Mouse (Mus musculus) small intestine, adult 10 weeks (tissue): ENCODE measurements around the gene Fam57b. TPM values are rescaled to one million over a fixed set of nuclear protein-coding genes. Genes with fewer than 3 reads are reported as not detected.

Experiments
- polyA plus RNA-seq: library from polyadenylated mRNA; stranded (reverse); fragments of 350-450 nt; fragmentation: Illumina TruSeq; extraction: RNeasy Lipid Tissue Mini Kit (QIAGEN cat#74804); gene quantifications from one replicate; pipeline ENCODE4 v1.2.3, GENCODE M21; 2014; ENCODE audit warnings: low replicate concordance

The Fam57b gene
- not detected for polyA plus RNA-seq

GRCm38 (mm10) chr7:126797411-126798126 lies at the start of gene Fam57b:
Gene Fam57b, plus strand, starts transcription at chr7:126797668.

DNA sequence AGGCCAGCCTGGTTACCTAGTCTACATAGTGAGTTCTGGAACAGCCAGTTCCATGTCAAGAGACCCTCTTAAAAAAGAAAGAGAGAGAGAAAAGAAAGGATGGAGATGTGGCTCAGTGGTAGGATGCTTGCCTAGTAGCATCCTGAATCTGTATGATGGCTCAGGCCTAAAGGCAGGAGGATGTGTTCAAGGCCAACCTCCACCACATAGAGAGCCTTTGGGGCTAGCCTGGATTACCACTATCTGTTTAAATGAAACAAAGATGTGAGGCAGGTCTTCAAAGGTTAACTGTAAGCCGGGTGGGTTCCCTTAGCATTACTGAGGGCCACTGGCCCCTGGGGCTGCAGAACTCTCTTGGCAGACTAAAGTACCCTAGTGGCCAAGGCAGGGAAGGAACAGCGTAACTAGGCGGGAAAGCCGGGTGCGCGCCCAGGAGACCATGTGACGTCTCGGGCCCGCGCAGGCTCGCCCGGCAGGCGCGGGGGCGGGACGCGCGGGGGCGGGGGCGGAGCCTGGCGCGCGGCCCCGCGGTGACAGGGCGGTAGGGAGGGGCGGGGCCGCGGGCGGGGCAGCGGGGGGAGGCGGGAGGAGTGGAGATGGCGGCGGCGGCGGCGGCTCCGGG lies 38.3 kb upstream of the Fam57b start, which contains the start of gene Mapk3:
TSS of gene Mapk3 (plus strand) at position 552 of the 622 bp plus-strand sequence.

GRCm38 (mm10) chr7:126766201-126766600 lies 31.3 kb upstream of the Fam57b start, which contains the start of gene Gdpd3:
Gene Gdpd3, plus strand, starts transcription at chr7:126766334.

GRCm38 (mm10) chr7:126776598-126777057 lies 20.8 kb upstream of the Fam57b start, which contains the start of gene Ypel3:
Gene Ypel3, plus strand, starts transcription at chr7:126776955.

GRCm38 (mm10) chr7:126780971-126781635 lies 16.4 kb upstream of the Fam57b start, which contains the start of gene Tbx6:
Gene Tbx6, plus strand, starts transcription at chr7:126781483.

DNA sequence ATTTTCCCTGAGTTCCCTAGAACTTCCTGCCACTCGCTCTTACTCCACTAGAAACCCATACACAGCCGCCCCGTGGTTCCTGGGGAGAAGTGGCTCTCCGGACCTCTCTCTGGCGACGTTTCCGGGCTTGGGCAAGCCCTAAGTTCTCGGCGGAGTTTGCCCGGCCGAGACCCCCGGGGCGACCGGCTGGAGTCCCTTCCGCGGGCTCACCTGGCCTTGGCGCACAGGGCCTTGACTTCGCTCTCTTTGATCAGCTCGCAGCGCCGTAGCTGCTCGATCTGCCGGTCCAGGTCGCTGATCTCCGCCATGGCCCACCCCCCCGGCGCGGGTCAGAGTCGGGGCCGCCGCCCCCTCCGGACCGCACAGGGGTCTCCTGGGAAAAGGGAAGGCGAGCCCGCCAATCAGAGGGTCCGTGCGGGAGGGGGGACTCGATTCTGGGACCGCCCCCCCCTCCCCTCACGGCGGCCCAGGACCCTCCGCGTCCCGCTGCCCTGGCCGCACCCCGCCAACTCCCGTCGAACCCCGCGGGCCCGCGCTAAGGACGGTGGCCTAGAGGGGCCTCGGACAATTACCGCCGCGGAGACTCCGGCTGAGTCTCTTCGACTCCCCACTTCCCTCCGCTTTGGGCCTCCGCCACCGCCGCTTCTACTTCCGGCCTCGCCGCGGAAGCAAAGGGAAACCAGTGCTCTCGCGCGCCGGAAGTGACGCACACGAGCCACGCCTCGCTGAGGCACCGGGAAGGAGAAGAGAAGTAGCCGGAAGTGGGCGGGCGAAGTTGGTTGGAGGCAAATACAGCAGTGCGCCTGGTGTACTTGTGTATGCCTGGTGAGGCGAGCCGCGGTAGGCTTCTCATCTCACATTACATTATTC lies 5.4 kb upstream of the Fam57b start, which contains the start of gene Ppp4c:
TSS of gene Ppp4c (minus strand) at position 646 of the 870 bp plus-strand sequence.

DNA sequence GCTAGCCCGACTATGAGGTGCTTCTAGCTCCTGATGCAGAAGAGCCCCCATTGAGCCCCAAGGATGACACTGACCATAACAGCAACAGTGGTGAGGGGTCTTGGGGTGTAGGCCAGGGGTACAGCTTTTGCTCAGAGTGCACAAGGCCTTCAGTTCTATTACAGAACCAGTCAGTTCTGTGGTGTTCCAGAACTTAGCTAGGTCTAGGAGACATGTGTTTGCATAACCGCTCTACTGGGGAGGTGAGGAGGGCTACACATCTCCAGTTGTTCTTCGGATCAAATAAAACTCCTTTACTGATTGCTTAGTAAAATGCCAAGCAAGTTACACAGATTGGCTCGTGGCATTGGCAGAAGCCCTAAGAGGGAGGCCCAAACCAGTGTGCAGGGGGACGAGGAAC lies 34.1 kb downstream of the Fam57b start, which contains the start of gene 4930451I11Rik:
TSS of gene 4930451I11Rik (minus strand) at position 101 of the 400 bp plus-strand sequence.

GRCm38 (mm10) chr7:126847116-126847420 lies 49.6 kb downstream of the Fam57b start, which contains the start of gene Doc2a:
Gene Doc2a, plus strand, starts transcription at chr7:126847416.

DNA sequence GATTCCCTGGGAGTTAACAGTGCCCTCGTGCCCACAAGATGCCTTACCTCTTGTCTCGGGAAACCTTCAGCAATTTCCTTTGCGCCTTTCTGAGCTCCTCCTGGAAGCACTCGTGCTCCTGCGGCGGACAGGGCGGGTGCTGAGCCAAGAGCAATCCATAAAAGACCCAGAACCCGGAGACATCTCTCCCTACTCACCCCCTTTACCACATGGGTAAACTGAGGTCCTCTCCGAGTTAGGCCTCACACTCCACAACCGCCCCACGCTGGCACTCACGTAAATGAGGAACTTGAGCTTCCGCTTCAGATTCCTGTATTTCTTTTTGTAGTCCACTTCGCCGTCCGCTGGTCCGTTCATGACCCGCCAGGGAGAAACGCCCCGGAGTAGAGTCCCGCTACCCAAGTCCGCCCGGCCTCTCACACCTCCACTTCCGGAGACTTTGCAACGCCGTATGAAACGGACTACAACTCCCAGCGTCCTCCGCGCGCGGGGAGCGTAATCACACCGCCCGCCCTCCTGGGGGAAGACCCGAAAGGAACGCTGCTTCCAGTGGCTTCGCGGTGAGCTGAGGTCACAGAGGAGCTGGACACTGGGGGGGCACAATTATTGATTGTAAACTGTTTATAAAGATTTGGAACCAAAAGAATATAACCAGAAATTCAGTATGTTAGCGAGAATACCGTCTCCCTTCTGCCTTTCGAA lies 64.1 kb downstream of the Fam57b start, which contains the start of gene Hirip3:
TSS of gene Hirip3 (plus strand) at position 544 of the 702 bp plus-strand sequence.

DNA sequence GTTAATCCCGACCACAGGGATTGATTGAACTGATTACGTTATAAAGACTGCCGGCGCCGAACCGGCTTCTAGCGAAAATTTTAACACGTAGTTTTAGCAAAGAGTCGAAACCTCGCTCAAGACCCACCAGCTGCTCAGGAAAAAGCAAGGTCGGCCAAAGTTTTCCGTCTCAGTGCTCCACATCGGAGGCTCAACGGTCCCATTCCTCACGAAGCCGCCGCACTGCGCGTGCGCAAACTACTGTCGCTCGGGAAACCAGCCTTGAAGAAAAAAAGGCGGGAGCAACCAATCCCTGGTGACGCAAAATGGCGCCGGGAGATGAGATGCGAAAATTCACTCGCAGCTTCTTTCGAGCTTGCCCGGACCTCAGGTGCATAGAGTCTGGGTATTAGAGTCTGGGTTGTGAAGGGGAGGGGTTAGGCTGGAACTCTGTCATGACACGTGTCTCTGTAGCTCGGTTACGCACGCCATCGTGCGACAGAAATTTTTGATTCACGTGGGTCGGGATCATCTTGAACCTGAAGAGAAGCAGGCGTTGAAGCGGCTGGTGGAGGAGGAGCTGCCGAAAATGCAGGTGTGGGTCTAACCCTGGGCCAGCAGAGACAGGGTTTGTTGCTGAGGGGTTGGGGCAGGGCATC lies 64.8 kb downstream of the Fam57b start, which contains the start of gene Ino80e:
TSS of gene Ino80e (minus strand) at position 231 of the 638 bp plus-strand sequence.

Other genes with a start within 250 kb of the Fam57b start
- gene Eif3c, start 231.3 kb upstream of the Fam57b start, polyA plus RNA-seq, result 87.7 TPM
- gene Apobr, start 212.7 kb upstream of the Fam57b start, polyA plus RNA-seq, result not detected
- 0.59 TPM for gene Cln3, start 211.9 kb upstream of the Fam57b start, polyA plus RNA-seq
- gene Il27, start 202.7 kb upstream of the Fam57b start, polyA plus RNA-seq, result not detected
- gene Nupr1, start 166.8 kb upstream of the Fam57b start, polyA plus RNA-seq, result 4.2 TPM
- not detected for gene Sgf29, start 148.4 kb upstream of the Fam57b start, polyA plus RNA-seq
- gene Sult1a1, start 121.2 kb upstream of the Fam57b start, polyA plus RNA-seq, result 18.3 TPM
- not detected for gene Bola2, start 102.3 kb upstream of the Fam57b start, polyA plus RNA-seq
- gene Slx1b, start 101.9 kb upstream of the Fam57b start, polyA plus RNA-seq, result 0.22 TPM
- gene Coro1a, start 89.9 kb upstream of the Fam57b start, polyA plus RNA-seq, result 4.5 TPM
- gene Mapk3, start 38.1 kb upstream of the Fam57b start, polyA plus RNA-seq, result 12.0 TPM
- 2.1 TPM for gene Gdpd3, start 31.3 kb upstream of the Fam57b start, polyA plus RNA-seq
- 5.8 TPM for gene Ypel3, start 20.7 kb upstream of the Fam57b start, polyA plus RNA-seq
- gene Tbx6, start 16.2 kb upstream of the Fam57b start, polyA plus RNA-seq, result not detected
- gene Ppp4c, start 5.2 kb upstream of the Fam57b start, polyA plus RNA-seq, result 24.4 TPM
- not detected for gene 4930451I11Rik, start 34.0 kb downstream of the Fam57b start, polyA plus RNA-seq
- not detected for gene Doc2a, start 49.7 kb downstream of the Fam57b start, polyA plus RNA-seq
- gene Hirip3, start 64.3 kb downstream of the Fam57b start, polyA plus RNA-seq, result 10.8 TPM
- gene Ino80e, start 64.7 kb downstream of the Fam57b start, polyA plus RNA-seq, result 2.2 TPM
- gene Taok2, start 87.0 kb downstream of the Fam57b start, polyA plus RNA-seq, result 4.1 TPM
- 5.0 TPM for gene Tmem219, start 125.2 kb downstream of the Fam57b start, polyA plus RNA-seq
- 1.8 TPM for gene Kctd13, start 131.2 kb downstream of the Fam57b start, polyA plus RNA-seq
- gene Asphd1, start 151.9 kb downstream of the Fam57b start, polyA plus RNA-seq, result not detected
- 0.78 TPM for gene Sez6l2, start 152.9 kb downstream of the Fam57b start, polyA plus RNA-seq
- 15.7 TPM for gene Cdipt, start 178.2 kb downstream of the Fam57b start, polyA plus RNA-seq
- 0.45 TPM for gene Cdiptos, start 178.4 kb downstream of the Fam57b start, polyA plus RNA-seq
- 0.74 TPM for gene Mvp, start 217.0 kb downstream of the Fam57b start, polyA plus RNA-seq
- gene Pagr1b, start 218.8 kb downstream of the Fam57b start, polyA plus RNA-seq, result not detected
- not detected for gene Pagr1a, start 219.7 kb downstream of the Fam57b start, polyA plus RNA-seq
- gene Gm42742, start 223.4 kb downstream of the Fam57b start, polyA plus RNA-seq, result 0.52 TPM
- not detected for gene Prrt2, start 223.5 kb downstream of the Fam57b start, polyA plus RNA-seq
- gene Maz, start 229.4 kb downstream of the Fam57b start, polyA plus RNA-seq, result 13.0 TPM
- 0.97 TPM for gene Kif22, start 244.8 kb downstream of the Fam57b start, polyA plus RNA-seq